Mouse (Mus musculus): Measurements from ENCODE around the gene Tmem229b. TPM values are rescaled to one million over a fixed set of nuclear protein-coding genes. Genes with fewer than 3 reads are reported as not detected.
"Not testable (repeated sequence)": the region's sequence is repeated elsewhere in the genome, so short reads cannot be mapped to it uniquely, and the experiment has no call there.

The Tmem229b gene
- polyA plus RNA-seq, 1 experiment from 2014 or later, result 50.6 TPM

DNA sequence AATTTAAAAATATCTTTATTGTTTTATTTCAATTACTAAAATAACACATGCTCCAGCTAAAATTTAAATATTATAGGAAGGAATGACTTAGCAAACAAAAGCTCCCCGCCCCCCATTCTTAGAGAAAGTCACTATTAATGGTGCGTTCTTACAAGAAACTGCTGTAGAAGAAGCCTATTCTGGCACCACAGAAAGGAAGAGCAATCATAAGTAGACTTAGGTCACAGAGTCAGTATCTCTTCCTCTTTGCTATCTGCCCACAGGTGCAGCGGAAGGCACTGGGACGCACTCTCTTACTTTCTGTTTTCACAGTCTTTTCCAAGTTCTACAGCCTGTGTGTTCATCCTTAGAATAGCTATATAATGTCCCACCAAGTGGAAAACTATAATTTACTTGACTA, 31.6 kb downstream of the Tmem229b start:
- no peak for ATAC-seq (ENCODE audit: low read depth)
- no peak overlapping the region for H3K4me3 ChIP-seq
- WGBS, result 89% methylated on average over 4 of the region's 4 CpGs
- no peak overlapping the region for H3K4me2 ChIP-seq
- no peaks in the 10 kb centered on the region for H3K27me3 ChIP-seq
- no peak overlapping the region for H3K9ac ChIP-seq
- H3K4me1 ChIP-seq (replicated peaks), result no peaks in the 10 kb centered on the region
- no peak overlapping the region for H3K27ac ChIP-seq (replicated peaks)
- no peaks in the 10 kb centered on the region for H3K9me3 ChIP-seq
- H3K36me3 ChIP-seq, result peaks cover 46% of the 10 kb centered on the region

DNA sequence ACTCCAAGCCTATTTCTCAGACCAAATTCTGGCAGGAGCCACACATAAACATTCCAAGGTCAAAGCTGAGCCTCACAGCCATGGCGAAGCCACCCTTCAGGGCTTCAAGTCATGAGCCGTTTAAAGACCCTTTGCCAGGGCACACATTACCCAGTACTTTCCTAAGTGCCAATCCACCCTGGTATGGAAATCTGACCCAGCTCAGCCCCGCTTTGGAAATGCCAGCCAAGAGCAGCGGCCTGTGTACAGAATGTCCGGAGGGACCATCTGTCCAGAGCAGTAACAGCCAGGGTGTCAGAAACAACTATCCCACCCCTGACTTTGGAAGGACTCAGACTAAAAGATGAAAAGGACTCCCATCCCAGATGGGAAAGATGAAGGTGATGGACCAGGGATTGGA, 32.7 kb downstream of the Tmem229b start:
- Histone ChIP-seq H3K36me3 (peaks cover 42% of the 10 kb centered on the region), H3K4me2 (no peak overlapping the region), H3K9me3 (no peaks in the 10 kb centered on the region), H3K27ac (replicated peaks) (no peak overlapping the region), H3K27me3 (no peaks in the 10 kb centered on the region), H3K4me1 (replicated peaks) (no peaks in the 10 kb centered on the region), H3K4me3 (no peak overlapping the region), H3K9ac (no peak overlapping the region)
- 93% methylated on average over 5 of the region's 5 CpGs for WGBS
- ATAC-seq (ENCODE audit: low read depth), result no peak

DNA sequence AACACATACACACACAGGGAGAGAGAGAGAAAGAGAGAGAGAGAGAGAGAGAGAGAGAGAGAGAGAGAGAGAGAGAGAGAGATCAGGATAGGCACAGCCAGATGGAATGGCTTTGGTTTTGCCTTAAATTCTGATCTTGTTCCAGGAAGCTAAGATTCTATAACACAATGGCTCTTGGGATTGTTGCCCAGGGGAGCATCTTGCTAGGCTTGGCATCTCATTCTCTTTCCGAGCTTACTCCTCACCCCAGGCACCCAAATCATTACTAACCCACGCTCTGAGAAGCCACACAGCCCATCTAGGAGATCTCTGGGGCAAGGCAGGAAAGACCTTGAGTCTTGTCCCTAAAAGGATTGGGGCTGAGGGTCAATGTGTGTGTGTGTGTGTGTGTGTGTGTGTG, 33.6 kb downstream of the Tmem229b start:
- no peaks in the 10 kb centered on the region for H3K27me3 ChIP-seq
- H3K9me3 ChIP-seq, result no peaks in the 10 kb centered on the region
- no peak overlapping the region for H3K4me2 ChIP-seq
- no peak overlapping the region for H3K27ac ChIP-seq (replicated peaks)
- 64% methylated on average over 2 of the region's 2 CpGs for WGBS
- ATAC-seq (ENCODE audit: low read depth), result no peak
- no peak overlapping the region for H3K4me3 ChIP-seq
- H3K9ac ChIP-seq, result no peak overlapping the region
- no peaks in the 10 kb centered on the region for H3K4me1 ChIP-seq (replicated peaks)
- H3K36me3 ChIP-seq, result peaks cover 46% of the 10 kb centered on the region

DNA sequence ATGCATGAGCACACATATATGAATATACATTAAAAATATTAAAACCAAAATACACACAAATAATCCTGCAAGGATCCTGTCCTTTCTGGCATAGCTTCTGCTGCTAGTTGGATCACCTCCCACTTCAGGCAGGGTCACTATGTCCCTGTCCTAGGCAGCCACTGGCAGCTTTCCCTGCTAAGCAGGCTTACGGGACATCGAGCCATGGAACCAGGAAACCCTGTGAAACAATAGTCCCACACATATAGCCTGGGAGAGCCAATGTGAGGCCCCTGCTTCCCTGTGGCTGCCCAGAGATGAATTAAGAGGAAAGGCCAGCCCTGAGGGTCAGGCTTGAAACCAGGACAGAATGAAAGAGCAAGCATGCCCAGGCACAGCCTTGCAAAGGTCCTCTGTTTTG, 35.8 kb downstream of the Tmem229b start:
- ATAC-seq (ENCODE audit: low read depth), result no peak
- H3K27me3 ChIP-seq, result no peaks in the 10 kb centered on the region
- 42% methylated on average over 2 of the region's 2 CpGs for WGBS

DNA sequence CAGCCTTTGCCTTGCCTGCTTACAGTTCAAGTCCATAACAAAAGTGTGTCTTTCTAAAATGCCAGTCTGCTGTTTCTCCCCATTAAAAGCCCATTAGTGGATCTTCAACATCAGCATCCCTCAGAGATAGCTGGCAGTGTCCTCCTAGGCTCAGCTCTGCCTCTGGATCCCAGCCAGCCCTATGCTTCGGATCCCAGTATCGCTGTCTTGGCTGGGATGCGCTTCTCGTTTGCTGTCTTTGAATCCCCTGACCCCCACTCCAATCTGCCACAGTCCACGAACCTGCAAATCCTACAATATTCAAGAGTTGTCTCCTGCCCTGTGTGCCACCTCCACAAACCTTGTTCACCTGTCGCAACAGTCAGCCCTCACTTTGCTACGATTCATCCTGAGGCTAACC, 36.7 kb downstream of the Tmem229b start:
- H3K9ac ChIP-seq, result no peak overlapping the region
- 81% methylated on average over 7 of the region's 7 CpGs for WGBS
- no peaks in the 10 kb centered on the region for H3K4me1 ChIP-seq (replicated peaks)
- H3K9me3 ChIP-seq, result no peaks in the 10 kb centered on the region
- no peaks in the 10 kb centered on the region for H3K27me3 ChIP-seq
- H3K27ac ChIP-seq (replicated peaks), result no peak overlapping the region
- H3K4me3 ChIP-seq, result no peak overlapping the region
- no peak overlapping the region for H3K4me2 ChIP-seq
- H3K36me3 ChIP-seq, result peaks cover 46% of the 10 kb centered on the region
- ATAC-seq (ENCODE audit: low read depth), result no peak

More for the DNA sequence above, 35.8 kb downstream of the Tmem229b start:
- Histone ChIP-seq H3K9me3 (no peaks in the 10 kb centered on the region), H3K4me1 (replicated peaks) (no peaks in the 10 kb centered on the region), H3K36me3 (peaks cover 48% of the 10 kb centered on the region), H3K4me2 (no peak overlapping the region), H3K4me3 (no peak overlapping the region), H3K9ac (no peak overlapping the region), H3K27ac (replicated peaks) (no peak overlapping the region)

DNA sequence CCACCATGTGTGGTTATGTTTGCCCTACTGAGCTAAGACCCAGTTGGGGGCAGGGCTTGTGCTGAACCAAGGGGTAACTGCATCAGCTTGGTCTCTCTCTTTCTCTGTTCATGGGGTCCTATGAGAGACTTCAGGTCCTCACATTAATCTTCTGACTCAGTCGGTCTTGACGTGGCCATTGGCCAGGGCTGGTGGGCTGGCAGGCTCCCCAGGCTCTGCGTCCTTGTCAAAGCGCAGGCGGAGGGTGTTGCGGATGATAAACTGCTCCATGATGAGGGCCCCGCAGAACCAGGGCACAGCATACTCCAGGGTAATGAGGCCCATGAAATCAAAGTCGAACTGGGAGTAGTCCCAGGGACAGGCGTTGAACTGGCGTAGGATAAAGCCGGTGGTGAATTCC, 42.9 kb downstream of the Tmem229b start:
- H3K4me1 ChIP-seq (replicated peaks); H3K4me3 ChIP-seq; H3K27me3 ChIP-seq; H3K9me3 ChIP-seq; H3K27ac ChIP-seq (replicated peaks); ATAC-seq (ENCODE audit: low read depth); H3K9ac ChIP-seq; H3K4me2 ChIP-seq: not testable (repeated sequence)
- H3K36me3 ChIP-seq, result peaks cover 31% of the 10 kb centered on the region
- 83% methylated on average over 11 of the region's 11 CpGs for WGBS

DNA sequence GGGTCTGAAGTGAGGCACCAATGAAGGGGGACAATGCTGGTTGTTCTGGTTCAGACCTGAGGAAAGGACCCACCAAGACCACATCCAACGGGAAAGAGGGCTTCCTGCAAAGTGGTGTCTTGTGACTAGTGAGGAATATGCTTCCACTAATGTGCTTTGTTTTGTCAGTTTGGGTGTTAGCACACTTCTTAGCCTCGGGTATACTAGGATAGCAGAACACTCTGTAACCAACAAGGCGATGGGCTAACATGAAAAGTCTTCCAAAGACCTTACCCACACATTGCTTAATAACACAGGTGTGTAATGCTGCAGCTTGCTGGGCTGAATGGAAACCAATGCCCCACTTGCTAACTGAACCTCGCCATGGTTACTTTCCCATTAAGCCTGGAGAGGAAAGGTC, 51.0 kb downstream of the Tmem229b start:
- Histone ChIP-seq H3K9ac (no peak overlapping the region), H3K4me1 (replicated peaks) (no peaks in the 10 kb centered on the region), H3K9me3 (peaks cover 23% of the 10 kb centered on the region), H3K36me3 (peaks cover 18% of the 10 kb centered on the region), H3K4me3 (no peak overlapping the region), H3K27me3 (no peaks in the 10 kb centered on the region), H3K4me2 (no peak overlapping the region), H3K27ac (replicated peaks) (no peak overlapping the region)
- no peak for ATAC-seq (ENCODE audit: low read depth)
- 90% methylated on average over 4 of the region's 4 CpGs for WGBS

DNA sequence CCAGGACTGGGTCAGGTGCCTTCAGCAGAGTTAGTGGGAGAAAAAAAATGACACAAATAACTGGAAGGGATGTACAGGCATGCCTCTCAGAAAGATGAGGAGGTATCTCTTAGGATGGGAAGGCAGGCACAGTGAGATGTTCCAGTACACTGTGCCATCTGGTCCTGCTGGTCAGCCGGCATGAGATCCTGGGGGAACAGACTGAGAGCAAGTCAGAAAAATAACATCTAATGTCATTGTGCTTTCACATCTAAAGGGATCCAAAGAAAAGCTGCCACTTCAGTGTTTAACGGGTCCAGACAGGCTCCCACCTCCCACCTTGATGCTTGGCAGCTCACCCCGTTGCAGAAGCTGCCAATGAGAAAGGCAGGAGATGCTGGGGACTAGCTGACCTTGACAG, 54.9 kb downstream of the Tmem229b start:
- Histone ChIP-seq H3K4me3 (no peak overlapping the region), H3K9me3 (peaks cover 18% of the 10 kb centered on the region), H3K27ac (replicated peaks) (no peak overlapping the region), H3K4me1 (replicated peaks) (no peaks in the 10 kb centered on the region), H3K9ac (no peak overlapping the region), H3K36me3 (peaks cover 3% of the 10 kb centered on the region; the same call in 1 of the 2 replicates), H3K4me2 (no peak overlapping the region), H3K27me3 (no peaks in the 10 kb centered on the region)
- WGBS, result 63% methylated on average over 3 of the region's 3 CpGs
- ATAC-seq (ENCODE audit: low read depth), result no peak

DNA sequence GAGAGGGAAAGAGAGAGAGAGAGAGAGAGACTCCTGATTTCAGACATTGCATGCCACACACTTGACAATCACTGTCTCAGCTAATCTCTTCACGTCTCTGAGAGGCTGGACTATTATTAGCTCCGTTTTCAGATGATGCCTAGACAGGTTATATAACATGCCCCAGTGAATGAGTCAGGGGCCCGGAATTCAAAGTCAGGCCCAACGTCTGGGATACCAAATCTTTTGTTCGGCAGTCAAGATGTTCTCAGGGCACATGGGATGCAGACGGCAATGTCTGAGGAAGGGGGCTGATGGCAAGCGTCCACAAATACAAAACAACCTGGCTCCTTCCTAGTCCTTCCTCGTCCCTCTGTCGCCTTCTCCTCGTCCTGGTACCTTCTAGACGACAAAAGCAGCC, 55.4 kb downstream of the Tmem229b start:
- Histone ChIP-seq H3K9ac (no peak overlapping the region), H3K4me3 (no peak overlapping the region), H3K27me3 (no peaks in the 10 kb centered on the region), H3K27ac (replicated peaks) (no peak overlapping the region), H3K9me3 (peaks cover 15% of the 10 kb centered on the region; the same call in 1 of the 2 replicates), H3K4me1 (replicated peaks) (no peaks in the 10 kb centered on the region), H3K4me2 (no peak overlapping the region), H3K36me3 (0 out of 2 replicates have a peak, but pooled peaks cover 3% of the 10 kb centered on the region)
- ATAC-seq (ENCODE audit: low read depth), result no peak
- WGBS, result 74% methylated on average over 11 of the region's 11 CpGs

DNA sequence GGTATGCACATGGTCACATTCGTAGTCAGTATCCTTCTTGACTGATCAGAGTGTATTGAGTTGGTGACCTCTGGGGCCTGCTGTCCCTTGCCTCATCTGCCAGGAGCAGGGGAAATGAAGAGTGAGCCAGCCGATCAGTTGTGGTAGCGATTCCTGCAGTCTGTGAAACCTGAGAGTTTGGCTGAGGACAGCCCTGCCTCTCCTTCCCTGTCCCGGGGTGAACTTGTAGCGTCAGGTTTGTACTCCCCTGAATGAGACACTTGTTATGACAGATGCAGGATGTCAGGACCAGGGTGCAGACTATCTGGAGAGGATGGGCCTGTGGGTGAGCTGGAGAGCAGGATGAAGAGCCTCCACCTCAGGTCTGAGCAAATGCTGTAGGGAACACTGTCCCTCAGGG, 59.8 kb downstream of the Tmem229b start:
- WGBS, result 70% methylated on average over 5 of the region's 5 CpGs
- no peak for ATAC-seq (ENCODE audit: low read depth)

DNA sequence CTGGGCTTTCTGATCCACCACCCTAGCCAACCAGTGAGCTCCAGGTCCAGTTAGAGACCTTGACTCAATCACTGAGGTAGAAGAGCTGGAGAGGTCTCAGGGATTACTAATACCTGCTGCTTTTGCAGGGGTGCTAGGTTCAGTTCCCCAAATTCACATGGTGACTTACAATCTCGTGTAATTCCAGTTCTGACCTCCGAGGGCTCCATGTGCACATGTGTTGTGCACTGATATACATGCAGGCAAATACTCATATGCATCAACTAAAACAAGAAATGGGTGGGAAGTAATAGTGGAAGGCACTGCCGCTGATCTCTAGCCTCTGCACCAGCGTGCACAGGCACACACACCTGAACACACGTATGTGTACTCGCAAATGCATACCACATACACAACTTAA, 60.3 kb downstream of the Tmem229b start:
- H3K27ac ChIP-seq (replicated peaks), result no peak overlapping the region
- 86% methylated on average over 6 of the region's 6 CpGs for WGBS
- H3K4me2 ChIP-seq, result no peak overlapping the region
- no peaks in the 10 kb centered on the region for H3K27me3 ChIP-seq
- no peaks in the 10 kb centered on the region for H3K36me3 ChIP-seq
- no peak for ATAC-seq (ENCODE audit: low read depth)
- H3K9ac ChIP-seq, result no peak overlapping the region
- H3K4me3 ChIP-seq, result no peak overlapping the region
- no peaks in the 10 kb centered on the region for H3K4me1 ChIP-seq (replicated peaks)
- H3K9me3 ChIP-seq, result no peaks in the 10 kb centered on the region

More for the DNA sequence above, 59.8 kb downstream of the Tmem229b start:
- H3K4me2 ChIP-seq, result no peak overlapping the region
- H3K9ac ChIP-seq, result no peak overlapping the region
- H3K9me3 ChIP-seq, result no peaks in the 10 kb centered on the region
- no peak overlapping the region for H3K27ac ChIP-seq (replicated peaks)
- H3K27me3 ChIP-seq, result no peaks in the 10 kb centered on the region
- H3K4me1 ChIP-seq (replicated peaks), result no peaks in the 10 kb centered on the region
- no peaks in the 10 kb centered on the region for H3K36me3 ChIP-seq
- H3K4me3 ChIP-seq, result no peak overlapping the region

DNA sequence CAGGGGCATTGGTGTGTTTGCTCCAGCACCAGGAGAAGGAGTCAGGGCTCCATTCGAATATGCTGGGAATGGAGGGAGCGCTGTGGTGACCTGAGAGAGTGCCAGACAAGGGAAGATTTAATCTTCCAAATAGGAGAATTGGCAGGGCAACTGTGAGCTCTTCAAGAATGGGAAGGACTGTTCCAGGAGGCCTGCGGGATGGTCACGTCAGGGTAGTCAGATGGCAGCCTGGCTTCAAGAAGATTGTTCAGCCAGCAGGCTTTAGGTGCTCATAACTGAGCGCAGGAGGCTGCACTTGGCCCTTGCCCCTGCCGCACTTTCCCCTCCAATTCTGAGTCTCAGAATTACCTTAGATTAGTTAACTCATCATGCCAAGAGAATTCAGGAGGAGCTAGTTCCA, 64.5 kb downstream of the Tmem229b start:
- no peak overlapping the region for H3K9ac ChIP-seq
- H3K27ac ChIP-seq (replicated peaks), result no peak overlapping the region
- no peak for ATAC-seq (ENCODE audit: low read depth)
- no peak overlapping the region for H3K4me3 ChIP-seq
- WGBS, result 91% methylated on average over 6 of the region's 6 CpGs
- no peaks in the 10 kb centered on the region for H3K27me3 ChIP-seq
- no peak overlapping the region for H3K4me2 ChIP-seq
- H3K9me3 ChIP-seq, result no peaks in the 10 kb centered on the region
- H3K36me3 ChIP-seq, result no peaks in the 10 kb centered on the region
- H3K4me1 ChIP-seq (replicated peaks), result no peaks in the 10 kb centered on the region

DNA sequence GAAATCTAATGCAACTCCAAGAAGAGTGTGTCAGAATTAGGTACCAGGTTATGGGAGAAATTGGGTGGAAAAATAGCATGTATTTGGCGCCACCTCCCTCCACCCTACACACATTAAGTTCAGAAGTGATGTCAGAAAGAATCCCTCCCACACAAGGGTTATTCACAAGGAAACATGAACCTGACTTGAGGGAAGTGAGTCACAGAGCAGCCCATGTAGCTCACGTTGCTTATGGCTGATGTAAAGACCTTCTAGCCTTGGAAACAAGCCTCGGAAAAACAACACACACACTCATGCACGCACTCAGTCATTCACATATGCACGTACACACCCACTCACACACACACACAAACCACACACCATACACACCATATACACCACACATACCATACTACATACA, 67.3 kb downstream of the Tmem229b start:
- Histone ChIP-seq H3K4me1 (replicated peaks) (0 out of 2 replicates have a peak, but pooled peaks cover 3% of the 10 kb centered on the region), H3K9me3 (no peaks in the 10 kb centered on the region), H3K27ac (replicated peaks) (no peak overlapping the region), H3K9ac (no peak overlapping the region), H3K4me2 (no peak overlapping the region), H3K4me3 (no peak overlapping the region), H3K27me3 (no peaks in the 10 kb centered on the region), H3K36me3 (no peaks in the 10 kb centered on the region)
- WGBS, result 87% methylated on average over 5 of the region's 5 CpGs
- no peak for ATAC-seq (ENCODE audit: low read depth)

Measured in neural tube, embryonic 13.5 days (tissue).